Mouse (Mus musculus) neutrophil, adult 59 days (primary cell): ENCODE measurements around the gene Marcksl1. TPM values are rescaled to one million over a fixed set of nuclear protein-coding genes. Genes with fewer than 3 reads are reported as not detected.

ENCODE experiments used
- total RNA-seq, 2 experiments: library from RNA; stranded (reverse); gene quantifications; 1 replicate in 1 of 2; 2 replicates in 1 of 2; pipeline ENCODE4 v1.2.4; 2023

Marcksl1 gene
- total RNA-seq = 10 to 100 TPM; 73.9 to 96.8 TPM

GRCm38 (mm10) chr4:129513086-129513767 is at the start of gene Marcksl1:
Gene Marcksl1, plus strand, starts transcription at chr4:129513581.

GRCm38 (mm10) chr4:129490972-129491880 is 22.2 kb upstream of the Marcksl1 start, which contains the start of the genes Tssk3 and Fam229a:
Gene Tssk3, minus strand, starts transcription at chr4:129491022.
Gene Fam229a, plus strand, starts transcription at chr4:129491190.

DNA sequence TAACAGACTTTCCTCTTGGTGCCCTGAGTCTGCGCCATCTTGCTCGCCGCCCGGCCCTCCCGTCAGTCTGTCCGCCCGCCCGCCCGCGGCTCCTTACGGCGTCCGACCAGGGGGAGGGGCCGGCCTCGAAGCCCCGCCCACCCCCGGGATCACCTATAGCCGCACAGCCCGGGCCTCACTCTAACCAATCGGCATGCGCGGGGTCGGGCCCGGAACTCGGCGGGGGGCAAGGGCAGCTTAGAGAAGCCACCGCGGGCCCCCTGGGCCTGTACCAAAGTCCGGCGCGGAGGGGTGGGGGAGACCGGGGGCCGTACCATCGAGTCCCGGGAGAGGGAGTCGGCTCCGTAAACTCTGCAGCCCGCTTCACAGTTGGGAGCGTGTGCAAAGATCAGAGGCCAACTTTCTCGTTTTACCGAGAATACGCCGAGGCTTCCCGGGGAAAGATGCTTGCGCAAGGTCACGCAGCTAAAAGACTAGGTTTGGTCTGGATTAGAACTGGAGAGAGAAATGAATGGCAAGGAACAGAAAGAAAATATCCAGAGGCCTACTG is 29.3 kb downstream of the Marcksl1 start, which contains the start of gene Hdac1:
Hdac1 (minus strand) TSS at position 122 of the 550 bp plus-strand sequence.

Other genes with a start within 250 kb of the Marcksl1 start
- gene Sync, start 226.0 kb upstream of the Marcksl1 start, total RNA-seq = not detected
- gene Rbbp4, start 178.2 kb upstream of the Marcksl1 start, total RNA-seq = 100 to 1,000 TPM; 110 to 145 TPM
- gene Zbtb8os, start 177.9 kb upstream of the Marcksl1 start, total RNA-seq = 10 to 100 TPM; 23.7 to 24.7 TPM
- 1 to 10 TPM in 1 of 2 experiments, under 1 TPM in 1; 0.73 to 1.4 TPM for gene Zbtb8a, start 135.5 kb upstream of the Marcksl1 start, total RNA-seq
- not detected for gene Zbtb8b, start 72.7 kb upstream of the Marcksl1 start, total RNA-seq
- gene Bsdc1, start 52.0 kb upstream of the Marcksl1 start, total RNA-seq = 10 to 100 TPM; 88.5 to 95.7 TPM
- not detected for gene Tssk3, start 22.6 kb upstream of the Marcksl1 start, total RNA-seq
- gene Fam229a, start 22.4 kb upstream of the Marcksl1 start, total RNA-seq = under 1 TPM in 1 of 2 experiments, not detected in 1; 0.73 TPM
- 10 to 100 TPM; 63.3 to 68.1 TPM for gene Hdac1, start 29.1 kb downstream of the Marcksl1 start, total RNA-seq
- gene Lck, start 60.1 kb downstream of the Marcksl1 start, total RNA-seq = 1 to 10 TPM; 1.2 to 2.3 TPM
- gene Fam167b, start 65.0 kb downstream of the Marcksl1 start, total RNA-seq = not detected
- gene Eif3i, start 87.1 kb downstream of the Marcksl1 start, total RNA-seq = 10 to 100 TPM; 70.5 to 73.8 TPM
- gene Tmem234, start 87.1 kb downstream of the Marcksl1 start, total RNA-seq = 10 to 100 TPM; 73.8 to 94.1 TPM
- under 1 TPM in 1 of 2 experiments, not detected in 1; 0.93 TPM for gene Dcdc2b, start 100.7 kb downstream of the Marcksl1 start, total RNA-seq
- gene Iqcc, start 105.5 kb downstream of the Marcksl1 start, total RNA-seq = 10 to 100 TPM in 1 of 2 experiments, 1 to 10 TPM in 1; 9.8 to 10.2 TPM
- 10 to 100 TPM; 39.0 to 44.5 TPM for gene Ccdc28b, start 110.4 kb downstream of the Marcksl1 start, total RNA-seq
- 10 to 100 TPM; 35.0 to 37.1 TPM for gene Txlna, start 127.5 kb downstream of the Marcksl1 start, total RNA-seq
- gene Kpna6, start 159.2 kb downstream of the Marcksl1 start, total RNA-seq = 10 to 100 TPM; 27.1 to 33.3 TPM
- 10 to 100 TPM in 1 of 2 experiments, 1 to 10 TPM in 1; 7.9 to 11.2 TPM for gene Tmem39b, start 183.3 kb downstream of the Marcksl1 start, total RNA-seq
- 10 to 100 TPM; 67.3 to 81.5 TPM for gene Khdrbs1, start 228.7 kb downstream of the Marcksl1 start, total RNA-seq